Mouse (Mus musculus) heart, embryonic 16.5 days (tissue): ENCODE measurements at regions not wholly inside any gene's neighbourhood (a gene's known extent, or its start where the extent isn't known, plus 50 kb on each side); places are given as distances from the start of the nearest gene placed in this dataset.
"Not testable (repeated sequence)": the region's sequence is repeated elsewhere in the genome, so short reads cannot be mapped to it uniquely, and the experiment has no call there.

Experiments
- ATAC-seq: fragments of 200-750 bp; cut with Nextera tagmentation; replicated peaks from 2 replicates; pipeline ENCODE4 v1.8.0; 2017; ENCODE audit warnings: moderate number of reproducible peaks; ENCODE audit not compliant: insufficient read depth, low FRiP score; ENCODE audit errors: extremely low read depth
- H3K27ac ChIP-seq: fragments of 300-500 bp; sonication (generic); 2 replicates; pipeline ENCODE4 v1.5.1; 2014; ENCODE audit warnings: mild to moderate bottlenecking, low read length, control low read depth, moderate library complexity
- H3K27me3 ChIP-seq: fragments of 300-500 bp; sonication (generic); 2 replicates; pipeline ENCODE4 v1.6.1; 2014; ENCODE audit warnings: low read length, mixed read lengths; ENCODE audit not compliant: control insufficient read depth, insufficient read depth
- H3K36me3 ChIP-seq: fragments of 300-500 bp; sonication (generic); 2 replicates; pipeline ENCODE4 v1.6.1; 2014; ENCODE audit not compliant: control insufficient read depth, insufficient read depth
- H3K4me1 ChIP-seq: fragments of 300-500 bp; sonication (generic); 2 replicates; pipeline ENCODE4 v1.6.1; 2014; ENCODE audit warnings: low read length, mixed read lengths; ENCODE audit not compliant: control insufficient read depth, insufficient read depth
- H3K4me2 ChIP-seq: fragments of 300-500 bp; sonication (generic); 2 replicates; pipeline ENCODE4 v1.6.1; 2014; ENCODE audit warnings: low read depth, mild to moderate bottlenecking, control low read depth, low read length
- H3K4me3 ChIP-seq: fragments of 300-500 bp; sonication (generic); 2 replicates; pipeline ENCODE4 v1.5.1; 2014; ENCODE audit warnings: mild to moderate bottlenecking, control low read depth, low read length
- H3K9ac ChIP-seq: fragments of 300-500 bp; sonication (generic); 2 replicates; pipeline ENCODE4 v1.6.1; 2014; ENCODE audit warnings: low read length, control low read depth
- H3K9me3 ChIP-seq: fragments of 300-500 bp; sonication (generic); replicated peaks from 2 replicates; pipeline ENCODE4 v1.6.1; 2016; ENCODE audit warnings: low read length; ENCODE audit not compliant: control insufficient read depth
- WGBS: fragments of 180-500 bp; shearing (Covaris S2); extraction: QIAGEN DNeasy Blood & Tissue Kit; methylation state at CpG from one replicate; pipeline ENCODE4 v1.1.7; 2014; 5-methylcytosine and 5-hydroxymethylcytosine counted together

- H3K4me1 ChIP-seq, H3K27me3 ChIP-seq, H3K4me3 ChIP-seq, H3K27ac ChIP-seq, ATAC-seq, H3K9ac ChIP-seq, H3K4me2 ChIP-seq, H3K36me3 ChIP-seq, H3K9me3 ChIP-seq: not testable (repeated sequence)
These were observed 71.6 kb upstream of the Gap43 start for GRCm38 (mm10) chr16:42412031-42412430.

- H3K4me2 ChIP-seq = no peak overlapping the region
- H3K27me3 ChIP-seq = no peaks in the 10 kb centered on the region
- H3K27ac ChIP-seq = no peak overlapping the region
- H3K9me3 ChIP-seq = no peaks in the 10 kb centered on the region
- ATAC-seq = no peak
- H3K4me1 ChIP-seq = no peaks in the 10 kb centered on the region
- H3K9ac ChIP-seq = no peak overlapping the region
- no peak overlapping the region for H3K4me3 ChIP-seq
- H3K36me3 ChIP-seq = no peaks in the 10 kb centered on the region
- 95% methylated on average over 1 of the region's 1 CpGs for WGBS
These were observed 56.1 kb upstream of the Gap43 start for GRCm38 (mm10) chr16:42396596-42396995.
